11 mouse cellular contexts compared by ENCODE assay signal in the genomic region with DNA sequence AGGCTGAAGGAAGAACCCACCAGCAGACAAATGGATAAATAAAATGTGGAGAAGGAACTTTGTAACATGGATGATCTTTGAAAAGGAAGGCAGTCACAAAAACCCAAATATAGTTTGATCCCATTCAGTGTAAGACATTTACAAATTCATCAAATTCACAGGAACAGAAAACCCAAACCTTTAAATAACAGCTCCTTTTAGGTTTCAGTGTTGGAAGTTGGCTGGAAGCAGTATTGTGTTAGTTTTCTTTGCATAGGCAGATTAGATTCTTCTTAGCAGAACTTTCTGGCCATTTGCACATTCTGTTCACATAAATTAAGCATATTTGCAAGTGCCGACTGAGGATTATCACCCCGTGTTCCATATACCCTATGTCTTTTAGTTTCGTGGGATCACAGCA.
"Had no signal": no experiment of that assay in that cellular context is flagged by ENCODE, and none has a peak within 500 bp of the region (broad histone marks: within the 10 kb centered on the region; RNA-seq: fewer than 3 reads in every experiment).

No protein-coding gene starts in this region.

- ATAC-seq: liver, postnatal 0 days; lung, postnatal 0 days; midbrain, embryonic 13.5 days; midbrain, embryonic 15.5 days had no signal

- DNase-seq: liver, postnatal 0 days; lung, adult 2 months; lung, postnatal 14 days; lung, postnatal 36 days; right cerebral cortex, postnatal 14 days; thymus, adult 18-20 months; thymus, postnatal 14 days; thymus, postnatal 36 days had no signal
